Mouse (Mus musculus): ENCODE data around the gene Nsun7. TPM values are rescaled to one million over a fixed set of nuclear protein-coding genes. Genes with fewer than 3 reads are reported as not detected.

Nsun7 gene
- total and polyA plus RNA-seq, 3 experiments, result 0.05 TPM; not detected in 2

DNA sequence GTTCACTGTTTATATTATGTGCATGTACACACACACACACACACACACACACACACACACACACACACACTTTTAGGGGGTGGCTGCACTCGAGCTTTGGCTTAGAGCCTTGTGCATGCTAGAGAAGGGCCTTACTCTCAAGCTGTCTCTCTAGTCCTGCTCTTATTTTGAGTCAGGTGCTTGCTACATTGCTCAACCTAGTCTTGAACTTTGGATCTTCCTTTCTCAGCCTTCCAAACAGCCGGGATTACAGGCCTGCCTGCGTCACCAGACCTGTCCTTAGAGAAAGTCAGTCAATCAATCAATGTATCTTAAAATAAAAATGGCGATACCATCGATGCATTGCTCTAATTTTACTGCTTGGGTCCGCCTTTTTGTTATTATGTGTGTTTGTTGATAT lies 71.1 kb downstream of the Nsun7 start:
- no peak overlapping the region for H3K4me3 ChIP-seq (ENCODE audit: low read depth, low read length)
- peaks cover 60% of the 10 kb centered on the region for H3K9me3 ChIP-seq (replicated peaks)
- no peaks in the 10 kb centered on the region for H3K36me3 ChIP-seq (replicated peaks)
- H3K27me3 ChIP-seq (ENCODE audit: insufficient read depth, low read length), result no peaks in the 10 kb centered on the region
- no peaks in the 10 kb centered on the region for H3K4me1 ChIP-seq (ENCODE audit: insufficient read depth, low read depth, low read length)
- ATAC-seq (ENCODE audit: extremely low read depth, insufficient number of reproducible peaks, low FRiP score, poor library complexity, severe bottlenecking) (no peak), DNase-seq (ENCODE audit: low spot score) (no peak)
- TF ChIP-seq POLR2AphosphoS5 (IDR thresholded peaks at IDR 0.05; ENCODE audit: insufficient replicate concordance, low read depth, low read length) (no peak), TAL1 (conservative IDR thresholded peaks at IDR 0.05; ENCODE audit: low read depth, low read length) (no peak), GATA2 (IDR thresholded peaks at IDR 0.05; ENCODE audit: borderline replicate concordance, low read depth, low read length) (no peak), GATA1 (IDR thresholded peaks at IDR 0.05; ENCODE audit: borderline replicate concordance, low read length) (no peak), CTCF (IDR thresholded peaks at IDR 0.05; ENCODE audit: low read depth, low read length) (no peak)

DNA sequence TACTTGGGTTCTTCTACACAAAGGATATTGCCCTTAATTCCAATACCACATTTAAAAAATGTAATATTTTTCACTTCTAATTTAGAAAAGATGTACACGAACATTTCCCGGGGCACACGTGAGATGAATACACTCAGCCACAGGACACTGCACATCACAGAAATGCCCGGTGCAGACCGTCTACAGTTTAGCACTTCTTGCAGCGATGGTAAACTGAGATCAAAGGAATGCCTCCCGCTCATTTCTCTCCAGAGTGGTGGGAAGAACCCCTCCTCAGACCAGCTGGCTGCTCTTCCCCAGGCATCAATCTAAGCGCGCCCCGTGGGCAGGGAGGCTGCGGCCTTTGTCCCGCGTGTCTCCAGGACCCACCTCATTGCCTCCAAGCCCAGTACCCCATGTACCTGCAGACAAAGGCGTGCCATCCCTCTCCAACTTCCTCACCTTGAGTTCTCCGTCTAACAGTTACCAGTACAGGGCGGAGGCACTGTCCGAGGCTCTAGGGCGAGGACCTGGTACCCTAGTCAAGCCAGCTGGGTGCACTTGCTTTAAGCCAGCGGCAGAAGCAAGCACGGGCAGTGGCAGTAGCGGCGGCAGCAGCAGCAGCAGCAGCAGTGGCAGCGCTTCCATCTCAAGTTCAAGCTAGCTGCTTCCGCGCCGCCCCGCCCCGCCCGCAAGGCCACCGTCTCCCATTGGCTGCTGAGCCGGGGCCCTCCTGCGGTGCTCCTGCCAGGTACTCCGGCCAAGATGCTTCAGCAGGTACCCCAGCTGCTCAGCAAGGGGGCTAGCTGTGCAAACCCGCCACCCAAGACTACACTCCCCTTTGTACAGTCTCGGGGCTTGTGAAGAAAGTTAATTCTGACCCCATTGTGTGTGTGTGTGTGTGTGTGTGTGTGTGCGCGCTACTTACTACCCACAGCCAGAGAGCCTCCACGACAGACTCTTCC lies 77.6 kb downstream of the Nsun7 start:
- no peak for TF ChIP-seq GATA1 (IDR thresholded peaks at IDR 0.05; ENCODE audit: borderline replicate concordance, low read length)
- TF ChIP-seq TAL1 (conservative IDR thresholded peaks at IDR 0.05; ENCODE audit: low read depth, low read length), result no peak
- TF ChIP-seq GATA2 (IDR thresholded peaks at IDR 0.05; ENCODE audit: borderline replicate concordance, low read depth, low read length), result no peak
- TF ChIP-seq POLR2AphosphoS5 (IDR thresholded peaks at IDR 0.05; ENCODE audit: insufficient replicate concordance, low read depth, low read length), result no peak
- no peak for TF ChIP-seq CTCF (IDR thresholded peaks at IDR 0.05; ENCODE audit: low read depth, low read length)
- no peak for DNase-seq (ENCODE audit: low spot score)
- Histone ChIP-seq H3K9me3 (replicated peaks) (peaks cover 52% of the 10 kb centered on the region), H3K36me3 (replicated peaks) (no peaks in the 10 kb centered on the region), H3K4me3 (ENCODE audit: low read depth, low read length) (peak overlapping the region; percentile 16; the same call in 1 of the 2 replicates), H3K27me3 (ENCODE audit: insufficient read depth, low read length) (no peaks in the 10 kb centered on the region), H3K4me1 (ENCODE audit: insufficient read depth, low read depth, low read length) (no peaks in the 10 kb centered on the region)
- no peak for ATAC-seq (ENCODE audit: extremely low read depth, insufficient number of reproducible peaks, low FRiP score, poor library complexity, severe bottlenecking)

DNA sequence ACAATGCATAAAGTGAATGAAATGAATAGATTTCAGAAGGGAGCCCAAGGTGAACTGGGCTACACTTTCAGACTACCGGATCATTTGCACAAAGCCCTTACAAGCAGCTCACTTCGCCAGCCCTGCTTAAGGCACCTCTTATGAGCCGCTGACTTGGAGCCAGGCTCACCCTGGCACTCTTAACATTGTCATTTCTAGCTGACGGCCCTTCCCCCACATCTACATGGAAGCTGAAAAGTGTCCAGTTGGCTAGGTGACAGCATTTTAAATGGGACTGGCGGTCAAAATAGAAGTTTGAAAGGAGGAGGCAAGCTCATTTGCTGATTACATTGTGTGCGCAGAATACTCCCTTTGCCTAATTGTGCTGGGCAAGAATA lies 78.3 kb downstream of the Nsun7 start:
- no peaks in the 10 kb centered on the region for H3K36me3 ChIP-seq (replicated peaks)
- no peak overlapping the region for H3K4me3 ChIP-seq (ENCODE audit: low read depth, low read length)
- ATAC-seq (ENCODE audit: extremely low read depth, insufficient number of reproducible peaks, low FRiP score, poor library complexity, severe bottlenecking), result no peak
- H3K27me3 ChIP-seq (ENCODE audit: insufficient read depth, low read length), result no peaks in the 10 kb centered on the region
- no peak for DNase-seq (ENCODE audit: low spot score)
- TF ChIP-seq POLR2AphosphoS5 (IDR thresholded peaks at IDR 0.05; ENCODE audit: insufficient replicate concordance, low read depth, low read length) (no peak), GATA1 (IDR thresholded peaks at IDR 0.05; ENCODE audit: borderline replicate concordance, low read length) (no peak), TAL1 (conservative IDR thresholded peaks at IDR 0.05; ENCODE audit: low read depth, low read length) (no peak), GATA2 (IDR thresholded peaks at IDR 0.05; ENCODE audit: borderline replicate concordance, low read depth, low read length) (no peak), CTCF (IDR thresholded peaks at IDR 0.05; ENCODE audit: low read depth, low read length) (no peak)
- no peaks in the 10 kb centered on the region for H3K4me1 ChIP-seq (ENCODE audit: insufficient read depth, low read depth, low read length)
- H3K9me3 ChIP-seq (replicated peaks), result peaks cover 54% of the 10 kb centered on the region

DNA sequence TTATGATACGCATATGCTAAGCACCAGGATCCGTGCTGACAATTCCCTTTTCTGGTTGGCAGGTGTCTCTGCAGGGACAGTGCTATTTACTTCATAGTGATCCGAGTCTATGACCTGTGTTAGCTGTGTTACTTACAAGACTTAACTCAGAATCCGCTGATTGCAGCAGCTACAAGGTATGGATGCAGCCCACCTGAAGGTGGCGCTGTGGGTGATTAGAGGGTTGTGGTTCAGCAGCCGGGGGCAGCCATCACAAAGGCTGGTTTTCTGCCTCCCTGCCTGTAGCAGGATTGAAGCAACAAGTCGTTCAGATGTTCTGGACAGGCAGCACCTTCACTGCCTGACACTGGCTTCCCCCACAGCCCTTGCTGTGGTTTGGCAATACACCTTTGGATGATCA lies 78.9 kb downstream of the Nsun7 start:
- TF ChIP-seq CTCF (IDR thresholded peaks at IDR 0.05; ENCODE audit: low read depth, low read length) (no peak), POLR2AphosphoS5 (IDR thresholded peaks at IDR 0.05; ENCODE audit: insufficient replicate concordance, low read depth, low read length) (no peak), GATA1 (IDR thresholded peaks at IDR 0.05; ENCODE audit: borderline replicate concordance, low read length) (no peak), TAL1 (conservative IDR thresholded peaks at IDR 0.05; ENCODE audit: low read depth, low read length) (no peak), GATA2 (IDR thresholded peaks at IDR 0.05; ENCODE audit: borderline replicate concordance, low read depth, low read length) (no peak)
- Histone ChIP-seq H3K36me3 (replicated peaks) (no peaks in the 10 kb centered on the region), H3K4me3 (ENCODE audit: low read depth, low read length) (no peak overlapping the region), H3K27me3 (ENCODE audit: insufficient read depth, low read length) (no peaks in the 10 kb centered on the region), H3K9me3 (replicated peaks) (peaks cover 59% of the 10 kb centered on the region), H3K4me1 (ENCODE audit: insufficient read depth, low read depth, low read length) (no peaks in the 10 kb centered on the region)
- ATAC-seq (ENCODE audit: extremely low read depth, insufficient number of reproducible peaks, low FRiP score, poor library complexity, severe bottlenecking), result no peak
- no peak for DNase-seq (ENCODE audit: low spot score)

DNA sequence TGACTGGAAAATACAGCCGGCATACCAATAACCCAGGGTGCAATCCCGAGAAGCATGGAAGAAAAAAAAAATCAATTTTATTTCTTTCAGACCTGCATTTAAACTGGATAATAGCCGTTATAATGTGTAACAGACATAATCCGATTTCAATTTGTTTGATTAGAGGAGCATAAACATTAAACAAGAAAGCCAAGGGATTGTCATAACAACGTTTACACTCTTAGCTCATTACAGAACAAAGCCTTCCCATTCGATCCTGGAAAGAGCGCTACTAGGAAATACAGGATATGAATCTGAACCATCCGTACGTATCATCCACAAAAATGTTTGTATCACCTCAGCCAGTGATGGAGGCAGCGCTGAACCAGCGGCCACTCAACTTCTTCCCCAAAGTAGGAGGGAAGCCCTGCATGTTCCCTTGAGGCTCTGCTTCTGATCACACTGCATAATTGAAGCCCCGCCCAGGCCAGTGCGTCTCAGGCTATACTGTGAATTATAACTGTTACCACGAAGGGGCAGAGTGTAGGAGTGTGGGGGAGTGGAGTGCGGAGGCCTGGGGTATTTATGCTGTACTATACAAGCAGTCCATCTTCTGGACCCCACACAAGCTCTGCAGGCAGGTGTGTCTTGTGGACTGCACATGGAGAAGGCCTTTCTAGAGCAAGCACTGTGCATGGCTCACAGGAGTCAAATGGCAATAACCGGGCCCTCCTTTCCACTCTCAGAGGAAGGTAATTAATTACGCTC lies 80.8 kb downstream of the Nsun7 start:
- no peaks in the 10 kb centered on the region for H3K4me1 ChIP-seq (ENCODE audit: insufficient read depth, low read depth, low read length)
- H3K9me3 ChIP-seq (replicated peaks), result peaks cover 61% of the 10 kb centered on the region
- DNase-seq (ENCODE audit: low spot score) (no peak), ATAC-seq (ENCODE audit: extremely low read depth, insufficient number of reproducible peaks, low FRiP score, poor library complexity, severe bottlenecking) (no peak)
- TF ChIP-seq TAL1 (conservative IDR thresholded peaks at IDR 0.05; ENCODE audit: low read depth, low read length) (no peak), GATA2 (IDR thresholded peaks at IDR 0.05; ENCODE audit: borderline replicate concordance, low read depth, low read length) (no peak), CTCF (IDR thresholded peaks at IDR 0.05; ENCODE audit: low read depth, low read length) (no peak), POLR2AphosphoS5 (IDR thresholded peaks at IDR 0.05; ENCODE audit: insufficient replicate concordance, low read depth, low read length) (no peak)
- no peaks in the 10 kb centered on the region for H3K27me3 ChIP-seq (ENCODE audit: insufficient read depth, low read length)
- H3K4me3 ChIP-seq (ENCODE audit: low read depth, low read length), result no peak overlapping the region
- H3K36me3 ChIP-seq (replicated peaks), result no peaks in the 10 kb centered on the region

DNA sequence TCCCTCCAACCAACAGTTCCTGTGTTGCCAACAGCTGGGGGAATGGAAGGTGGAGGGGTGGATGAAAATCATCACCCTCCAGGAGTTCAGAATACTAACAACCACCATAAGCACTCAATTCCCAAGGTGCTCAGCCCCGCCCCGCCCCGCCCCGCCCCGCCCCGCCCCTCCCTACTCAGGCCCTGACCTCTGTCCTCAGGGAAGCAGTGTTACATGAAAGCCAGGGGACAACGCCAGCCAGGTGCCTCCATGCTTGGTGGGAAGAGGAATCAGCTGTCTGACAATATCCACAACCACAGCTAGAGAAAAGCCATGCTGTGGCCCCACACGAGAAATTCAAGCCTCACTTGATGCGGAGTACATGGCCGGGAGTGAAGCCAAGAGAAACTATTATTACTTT lies 82.2 kb downstream of the Nsun7 start:
- DNase-seq (ENCODE audit: low spot score) (no peak), ATAC-seq (ENCODE audit: extremely low read depth, insufficient number of reproducible peaks, low FRiP score, poor library complexity, severe bottlenecking) (no peak)
- Histone ChIP-seq H3K4me1 (ENCODE audit: insufficient read depth, low read depth, low read length) (no peaks in the 10 kb centered on the region), H3K9me3 (replicated peaks) (peaks cover 57% of the 10 kb centered on the region), H3K36me3 (replicated peaks) (no peaks in the 10 kb centered on the region), H3K4me3 (ENCODE audit: low read depth, low read length) (no peak overlapping the region), H3K27me3 (ENCODE audit: insufficient read depth, low read length) (no peaks in the 10 kb centered on the region)
- TF ChIP-seq CTCF (IDR thresholded peaks at IDR 0.05; ENCODE audit: low read depth, low read length), result no peak
- TF ChIP-seq GATA2 (IDR thresholded peaks at IDR 0.05; ENCODE audit: borderline replicate concordance, low read depth, low read length), result no peak
- no peak for TF ChIP-seq POLR2AphosphoS5 (IDR thresholded peaks at IDR 0.05; ENCODE audit: insufficient replicate concordance, low read depth, low read length)
- TF ChIP-seq GATA1 (IDR thresholded peaks at IDR 0.05; ENCODE audit: borderline replicate concordance, low read length), result no peak
- no peak for TF ChIP-seq TAL1 (conservative IDR thresholded peaks at IDR 0.05; ENCODE audit: low read depth, low read length)
